Mouse (Mus musculus): ENCODE results near the gene Ankrd13d. TPM values are rescaled to one million over a fixed set of nuclear protein-coding genes. Genes with fewer than 3 reads are reported as not detected.

Ankrd13d gene
- total and polyA plus RNA-seq, 3 experiments: 0.96 to 2.6 TPM; not detected in 1

DNA sequence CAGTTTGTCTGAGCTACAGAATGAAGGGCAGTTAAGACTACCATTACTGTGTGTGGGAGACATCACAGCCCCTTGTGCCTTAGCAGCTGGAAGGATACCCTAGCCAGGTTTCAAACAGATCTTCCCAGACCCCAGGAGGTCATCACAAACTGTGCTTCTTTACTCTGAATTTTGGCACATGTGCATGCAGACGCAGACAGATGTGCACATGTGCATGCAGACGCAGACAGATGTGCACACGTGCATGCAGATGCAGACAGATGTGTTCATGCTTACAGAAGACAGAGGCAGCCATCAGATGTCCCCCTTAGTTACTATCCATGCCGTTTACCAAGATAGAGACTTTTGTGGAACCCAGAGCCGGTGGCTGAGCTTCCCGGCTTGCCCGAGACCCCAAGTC lies 16.2 kb upstream of the Ankrd13d start:
- Histone ChIP-seq H3K4me3 (ENCODE audit: control insufficient read depth in 1 of 2, insufficient read depth in 1 of 2, low read depth in 2 of 2, low read length in 2 of 2) (no peak overlapping the region), H3K27ac (ENCODE audit: control insufficient read depth, low read depth, low read length) (peak overlapping the region; percentile 77), H3K36me3 (ENCODE audit: control insufficient read depth in 1 of 2, insufficient read depth in 2 of 2, low read length in 2 of 2) (peaks cover 0 to 49% of the 10 kb centered on the region in 2 experiments; a peak in 2 of 4 replicates), H3K79me2 (ENCODE audit: control insufficient read depth, insufficient read depth, low read length, poor library complexity) (peaks cover 72% of the 10 kb centered on the region), H3K27me3 (ENCODE audit: control insufficient read depth in 1 of 2, insufficient read depth in 2 of 2, low read length in 2 of 2) (no peaks in the 10 kb centered on the region), H3K4me1 (ENCODE audit: control insufficient read depth in 1 of 2, insufficient read depth in 2 of 2, low read length in 2 of 2) (peaks cover 24 to 64% of the 10 kb centered on the region in 2 experiments), H3K9me3 (replicated peaks; ENCODE audit: insufficient read depth, low read length) (no peaks in the 10 kb centered on the region), H3K9ac (ENCODE audit: control insufficient read depth, low read depth, low read length, poor library complexity, severe bottlenecking) (peak overlapping the region; percentile 39; the same call in 1 of the 2 replicates)
- TF ChIP-seq POLR2A (IDR thresholded peaks at IDR 0.05; ENCODE audit: control insufficient read depth in 1 of 2, insufficient read depth in 1 of 2, low read depth in 1 of 2, low read length in 2 of 2, poor library complexity in 1 of 2) (no peak), MAFK (IDR thresholded peaks at IDR 0.05; ENCODE audit: borderline replicate concordance, low read depth, low read length) (no peak), TCF12 (IDR thresholded peaks at IDR 0.05; ENCODE audit: low read depth, low read length) (no peak), MXI1 (IDR thresholded peaks at IDR 0.05; ENCODE audit: low read depth, low read length) (no peak), ZKSCAN1 (IDR thresholded peaks at IDR 0.05; ENCODE audit: low read depth, low read length) (no peak), SIN3A (IDR thresholded peaks at IDR 0.05; ENCODE audit: low read length) (no peak), ELF1 (IDR thresholded peaks at IDR 0.05; ENCODE audit: low read depth, low read length) (no peak), SMC3 (IDR thresholded peaks at IDR 0.05; ENCODE audit: low read depth, low read length) (no peak), E2F4 (IDR thresholded peaks at IDR 0.05; ENCODE audit: borderline replicate concordance, low read depth, low read length) (no peak)
- DNase-seq (ENCODE audit: low read depth, low spot score): no peak

DNA sequence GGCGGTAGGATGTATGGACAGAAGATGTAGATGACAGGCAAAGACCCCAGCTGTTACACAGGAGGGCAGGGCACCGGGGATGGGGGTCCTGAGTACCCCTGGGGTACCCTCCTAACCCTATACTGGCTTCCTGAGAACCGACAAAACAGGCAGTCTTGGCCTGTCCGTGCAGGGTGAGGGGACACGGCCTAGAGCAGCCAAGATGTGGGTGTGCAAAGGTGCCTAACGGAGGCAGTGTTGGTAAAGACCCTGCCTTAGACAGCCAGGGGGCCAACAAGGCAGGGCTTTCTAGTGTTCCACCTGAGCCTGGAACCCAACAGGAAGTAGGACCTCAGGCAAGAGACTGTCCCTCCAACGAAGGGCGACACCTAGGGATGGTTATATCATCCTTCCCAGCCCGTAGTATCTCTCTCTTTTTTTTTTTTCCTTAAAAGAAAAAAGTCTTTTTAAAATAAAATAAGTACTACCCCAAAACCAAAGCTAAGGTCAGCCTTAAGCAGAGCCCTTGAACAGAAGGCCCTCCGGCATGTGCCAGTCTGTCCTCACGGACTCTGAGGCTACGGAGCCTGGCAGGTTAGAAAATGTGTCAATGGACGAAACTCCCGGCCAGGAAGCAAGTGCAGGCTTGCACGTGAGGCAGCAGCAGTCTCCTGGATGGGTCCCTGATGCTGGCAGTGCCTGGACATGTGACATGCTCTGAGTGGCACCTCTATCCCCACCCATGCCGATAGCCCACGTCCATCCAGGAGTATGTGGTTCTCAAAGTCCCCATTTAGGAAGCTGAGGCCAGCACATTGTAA lies 15.6 kb upstream of the Ankrd13d start:
- DNase-seq (ENCODE audit: low read depth, low spot score): no peak
- Histone ChIP-seq H3K4me1 (ENCODE audit: control insufficient read depth in 1 of 2, insufficient read depth in 2 of 2, low read length in 2 of 2) (peaks cover 24 to 64% of the 10 kb centered on the region in 2 experiments), H3K36me3 (ENCODE audit: control insufficient read depth in 1 of 2, insufficient read depth in 2 of 2, low read length in 2 of 2) (peaks cover 0 to 49% of the 10 kb centered on the region in 2 experiments; a peak in 2 of 4 replicates), H3K4me3 (ENCODE audit: control insufficient read depth in 1 of 2, insufficient read depth in 1 of 2, low read depth in 2 of 2, low read length in 2 of 2) (no peak overlapping the region), H3K9ac (ENCODE audit: control insufficient read depth, low read depth, low read length, poor library complexity, severe bottlenecking) (no peak overlapping the region), H3K9me3 (replicated peaks; ENCODE audit: insufficient read depth, low read length) (no peaks in the 10 kb centered on the region), H3K79me2 (ENCODE audit: control insufficient read depth, insufficient read depth, low read length, poor library complexity) (peaks cover 67% of the 10 kb centered on the region), H3K27ac (ENCODE audit: control insufficient read depth, low read depth, low read length) (no peak overlapping the region; the same call in 1 of the 2 replicates), H3K27me3 (ENCODE audit: control insufficient read depth in 1 of 2, insufficient read depth in 2 of 2, low read length in 2 of 2) (no peaks in the 10 kb centered on the region)
- no peak for TF ChIP-seq TAL1 (IDR thresholded peaks at IDR 0.05; ENCODE audit: low read length)
- TF ChIP-seq TCF12 (IDR thresholded peaks at IDR 0.05; ENCODE audit: low read depth, low read length): no peak
- no peak for TF ChIP-seq ZMIZ1 (IDR thresholded peaks at IDR 0.05; ENCODE audit: low read depth, low read length)
- TF ChIP-seq E2F4 (IDR thresholded peaks at IDR 0.05; ENCODE audit: borderline replicate concordance, low read depth, low read length): no peak
- no peak for TF ChIP-seq ZNF384 (IDR thresholded peaks at IDR 0.05; ENCODE audit: low read depth, low read length)
- TF ChIP-seq TBP (IDR thresholded peaks at IDR 0.05; ENCODE audit: low read depth, low read length): no peak
- TF ChIP-seq CTCF (IDR thresholded peaks at IDR 0.05 in 2 of 3, conservative IDR thresholded peaks at IDR 0.05 in 1 of 3; ENCODE audit: control insufficient read depth in 1 of 3, insufficient read depth in 1 of 3, low read depth in 2 of 3, low read length in 3 of 3, poor library complexity in 1 of 3, severe bottlenecking in 1 of 3): no peak
- no peak for TF ChIP-seq MXI1 (IDR thresholded peaks at IDR 0.05; ENCODE audit: low read depth, low read length)
